Mouse (Mus musculus): Measurements from ENCODE around the gene Tenm4.

- no peak for TF ChIP-seq CTCF (IDR thresholded peaks at IDR 0.05; ENCODE audit: low read depth)
- TF ChIP-seq EP300 (IDR thresholded peaks at IDR 0.05; ENCODE audit: low read depth), result no peak
Observed at GRCm38 (mm10) chr7:96869079-96869810, 698.2 kb downstream of the Tenm4 start.

Data from liver, postnatal 0 days (tissue).